Mouse (Mus musculus): ENCODE results near the gene Bcar3. TPM values are rescaled to one million over a fixed set of nuclear protein-coding genes. Genes with fewer than 3 reads are reported as not detected.

The Bcar3 gene
- total and polyA plus RNA-seq, 3 experiments: 47.4 to 61.2 (median 52.0) TPM

DNA sequence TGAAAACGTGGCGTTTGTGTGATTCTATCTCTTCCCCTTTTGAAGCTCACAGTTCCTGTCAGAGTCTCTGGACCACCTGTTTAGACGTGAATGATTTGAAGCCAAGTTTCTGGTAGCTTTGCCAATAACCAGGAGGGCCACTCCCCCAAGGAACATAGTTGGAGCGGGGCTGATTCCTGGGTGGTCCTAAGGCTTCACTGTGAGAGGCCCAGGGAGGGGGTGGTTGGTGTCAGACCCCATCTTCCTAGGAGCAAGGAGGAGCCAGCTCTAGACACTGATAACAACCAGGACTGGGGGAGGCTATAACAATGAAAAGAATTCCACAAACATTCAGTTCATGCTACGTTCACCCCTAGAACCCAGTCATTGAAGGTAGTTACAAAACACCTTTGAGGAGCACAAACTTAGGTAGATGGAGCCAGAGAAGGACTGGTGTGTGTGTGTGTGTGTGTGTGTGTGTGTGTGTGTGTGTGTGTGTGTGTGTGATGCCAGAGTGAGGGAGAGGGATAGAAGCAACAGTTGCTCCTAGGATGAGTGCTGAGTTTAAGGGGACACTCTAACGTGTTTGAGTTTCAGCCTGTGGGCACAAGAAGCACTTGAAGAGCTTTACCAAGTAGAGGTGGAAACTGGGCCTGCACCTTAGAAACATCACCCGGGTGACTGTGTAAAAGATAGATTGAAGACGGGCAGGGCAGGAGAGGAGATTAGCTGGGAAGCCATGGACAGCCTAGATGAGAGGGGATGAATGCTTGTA, 111.4 kb downstream of the Bcar3 start:
- TF ChIP-seq ZMIZ1 (IDR thresholded peaks at IDR 0.05; ENCODE audit: low read depth, low read length) (no peak), NELFE (IDR thresholded peaks at IDR 0.05; ENCODE audit: low read depth, low read length) (no peak), NRF1 (IDR thresholded peaks at IDR 0.05; ENCODE audit: low read depth, low read length) (no peak), MAX (IDR thresholded peaks at IDR 0.05; ENCODE audit: low read length) (0 out of 2 replicates have a peak, but pooled peaks have one; percentile 20), KAT2A (IDR thresholded peaks at IDR 0.05; ENCODE audit: insufficient replicate concordance, low read length) (no peak), CHD1 (IDR thresholded peaks at IDR 0.05; ENCODE audit: low read depth, low read length) (no peak), CHD2 (IDR thresholded peaks at IDR 0.05; ENCODE audit: low read length) (no peak), GABPA (IDR thresholded peaks at IDR 0.05; ENCODE audit: insufficient replicate concordance, low read depth, low read length) (no peak)
- Histone ChIP-seq H3K79me2 (replicated peaks; ENCODE audit: control insufficient read depth, extremely low read depth, insufficient read depth, poor library complexity, severe bottlenecking) (no peaks in the 10 kb centered on the region), H3K27ac (ENCODE audit: insufficient read depth, low read depth) (peak overlapping the region; percentile 97), H3K27me3 (replicated peaks) (no peaks in the 10 kb centered on the region), H3K4me1 (ENCODE audit: control insufficient read depth in 1 of 2, insufficient read depth in 2 of 2) (peaks cover 59 to 94% of the 10 kb centered on the region in 2 experiments), H3K4me3 (replicated peaks in 1 of 3; ENCODE audit: low read depth in 2 of 3, low read length in 2 of 3, poor library complexity in 1 of 3) (peak overlapping the region in 1 of 3 experiments; percentile 23), H3K4me2 (ENCODE audit: insufficient read depth, low read depth, poor library complexity, severe bottlenecking) (peak overlapping the region; percentile 18; the same call in 1 of the 2 replicates), H3K9me3 (replicated peaks; ENCODE audit: low read length) (no peaks in the 10 kb centered on the region), H3K9ac (ENCODE audit: insufficient read depth, low read depth) (peak overlapping the region; percentile 41; the same call in 1 of the 2 replicates), H3K36me3 (replicated peaks in 1 of 2; ENCODE audit: control insufficient read depth in 1 of 2, insufficient read depth in 1 of 2, low read length in 1 of 2) (no peaks in the 10 kb centered on the region)
- in situ Hi-C loops (cut with MboI; ENCODE audit: low pct_ligation_motif_present, low pct_unique_long_range_greater_than_20kb, low sequenced_read_pairs) (no loop called here), dilution Hi-C loops (cut with MboI; ENCODE audit: extremely low pct_ligation_motif_present, extremely low pct_unique_long_range_greater_than_20kb, low sequenced_read_pairs) (no loop called here)
- DNase-seq (ENCODE audit: extremely low read depth): peak; percentile 34

DNA sequence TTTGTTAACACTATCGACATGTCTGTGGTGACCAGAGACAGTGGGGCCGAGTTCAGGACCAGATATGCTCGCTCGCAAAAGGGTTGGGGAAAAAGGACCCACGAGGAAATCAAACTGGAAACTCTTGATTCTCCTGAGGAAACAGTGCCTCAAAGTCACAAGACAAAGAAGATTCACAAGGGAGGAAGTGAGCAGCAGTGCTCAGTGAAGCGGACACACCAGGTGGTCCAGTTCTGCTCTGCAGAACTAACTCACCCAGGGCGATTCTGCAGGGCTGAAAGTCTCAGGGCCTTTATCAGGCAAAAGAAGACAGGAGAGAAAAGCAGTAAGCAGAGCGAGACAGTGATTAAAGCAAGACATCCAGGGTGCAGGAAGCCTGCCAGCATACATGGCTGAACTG, 112.5 kb downstream of the Bcar3 start:
- dilution Hi-C loops (cut with MboI; ENCODE audit: extremely low pct_ligation_motif_present, extremely low pct_unique_long_range_greater_than_20kb, low sequenced_read_pairs) (no loop called here), in situ Hi-C loops (cut with MboI; ENCODE audit: low pct_ligation_motif_present, low pct_unique_long_range_greater_than_20kb, low sequenced_read_pairs) (no loop called here)
- peak overlapping the region; percentile 17; the same call in 1 of the 2 replicates for H3K4me2 ChIP-seq (ENCODE audit: insufficient read depth, low read depth, poor library complexity, severe bottlenecking)
- no peaks in the 10 kb centered on the region for H3K79me2 ChIP-seq (replicated peaks; ENCODE audit: control insufficient read depth, extremely low read depth, insufficient read depth, poor library complexity, severe bottlenecking)
- peak overlapping the region in 2 of 3 experiments; percentile 4 to 51 for H3K4me3 ChIP-seq (replicated peaks in 1 of 3; ENCODE audit: low read depth in 2 of 3, low read length in 2 of 3, poor library complexity in 1 of 3)
- H3K36me3 ChIP-seq (replicated peaks in 1 of 2; ENCODE audit: control insufficient read depth in 1 of 2, insufficient read depth in 1 of 2, low read length in 1 of 2): no peaks in the 10 kb centered on the region
- H3K27ac ChIP-seq (ENCODE audit: insufficient read depth, low read depth): peak overlapping the region; percentile 97
- peaks cover 55 to 88% of the 10 kb centered on the region in 2 experiments for H3K4me1 ChIP-seq (ENCODE audit: control insufficient read depth in 1 of 2, insufficient read depth in 2 of 2)
- peak overlapping the region; percentile 16 for H3K9ac ChIP-seq (ENCODE audit: insufficient read depth, low read depth)
- no peaks in the 10 kb centered on the region for H3K9me3 ChIP-seq (replicated peaks; ENCODE audit: low read length)
- no peaks in the 10 kb centered on the region for H3K27me3 ChIP-seq (replicated peaks)
- peak; percentile 89 for DNase-seq (ENCODE audit: extremely low read depth)
- TF ChIP-seq MYC (IDR thresholded peaks at IDR 0.05; ENCODE audit: low read depth, low read length) (peak; percentile 86), CTCF (conservative IDR thresholded peaks at IDR 0.05 in 1 of 2, IDR thresholded peaks at IDR 0.05 in 1 of 2; ENCODE audit: low read depth in 2 of 2, low read length in 2 of 2) (no peak), POLR2AphosphoS2 (IDR thresholded peaks at IDR 0.05; ENCODE audit: low read depth, low read length) (no peak), CHD2 (IDR thresholded peaks at IDR 0.05; ENCODE audit: low read length) (peak; percentile 85; the same call in 1 of the 2 replicates), SMC3 (IDR thresholded peaks at IDR 0.05; ENCODE audit: low read depth, low read length) (no peak; the same call in none of the 2 replicates), CHD1 (IDR thresholded peaks at IDR 0.05; ENCODE audit: low read depth, low read length) (no peak), POLR2A (IDR thresholded peaks at IDR 0.05; ENCODE audit: low read depth, low read length) (0 out of 2 replicates have a peak, but pooled peaks have one; percentile 45), ZC3H11A (IDR thresholded peaks at IDR 0.05; ENCODE audit: low read depth, low read length) (no peak), MAZ (IDR thresholded peaks at IDR 0.05; ENCODE audit: low read depth, low read length) (peak; percentile 79; the same call in 1 of the 2 replicates), SIN3A (IDR thresholded peaks at IDR 0.05; ENCODE audit: low read length) (0 out of 2 replicates have a peak, but pooled peaks have one; percentile 32), BHLHE40 (IDR thresholded peaks at IDR 0.05; ENCODE audit: low read depth, low read length) (peak; percentile 95), MAFK (IDR thresholded peaks at IDR 0.05; ENCODE audit: insufficient replicate concordance, low read length) (peak; percentile 68), USF1 (IDR thresholded peaks at IDR 0.05; ENCODE audit: low read depth, low read length) (no peak), HCFC1 (IDR thresholded peaks at IDR 0.05; ENCODE audit: low read depth, low read length) (no peak), TBP (conservative IDR thresholded peaks at IDR 0.05; ENCODE audit: low read depth, low read length) (no peak), ETS1 (conservative IDR thresholded peaks at IDR 0.05; ENCODE audit: low read depth, low read length) (peak; percentile 91), IRF4 (IDR thresholded peaks at IDR 0.05; ENCODE audit: low read depth, low read length) (peak; percentile 95), NELFE (IDR thresholded peaks at IDR 0.05; ENCODE audit: low read depth, low read length) (0 out of 2 replicates have a peak, but pooled peaks have one; percentile 23), EP300 (IDR thresholded peaks at IDR 0.05; ENCODE audit: low read length) (peak; percentile 99), E2F4 (IDR thresholded peaks at IDR 0.05; ENCODE audit: insufficient replicate concordance, low read depth, low read length) (no peak), USF2 (conservative IDR thresholded peaks at IDR 0.05; ENCODE audit: low read depth, low read length) (no peak), PAX5 (IDR thresholded peaks at IDR 0.05; ENCODE audit: low read length) (no peak), TCF12 (IDR thresholded peaks at IDR 0.05; ENCODE audit: low read depth, low read length) (peak; percentile 97), JUND (conservative IDR thresholded peaks at IDR 0.05; ENCODE audit: low read depth, low read length) (0 out of 2 replicates have a peak, but pooled peaks have one; percentile 70), UBTF (IDR thresholded peaks at IDR 0.05; ENCODE audit: low read depth, low read length) (no peak), ZNF384 (IDR thresholded peaks at IDR 0.05; ENCODE audit: low read depth, low read length) (0 out of 2 replicates have a peak, but pooled peaks have one; percentile 27)
